In genomic region chr14:8450342-8450741, GRCm38 (mm10) we compare ENCODE assay signal across 24 mouse cellular contexts.
DNase-seq lines count a peak whose midpoint lies in the region; ATAC-seq and TF ChIP-seq lines count a peak whose summit lies in the region.
"Had no signal": no experiment of that assay in that cellular context is flagged by ENCODE, and none has a peak within 500 bp of the region (broad histone marks: within the 10 kb centered on the region; RNA-seq: fewer than 3 reads in every experiment).

No protein-coding gene starts in this region.

- H3K4me1 ChIP-seq in liver, embryonic 11.5 days (replicated peaks; ENCODE audit: control insufficient read depth, insufficient read depth, low read length), result peaks cover 5% of the 10 kb centered on the region; the same call in 1 of the 2 replicates
- no peaks in the 10 kb centered on the region for H3K4me1 ChIP-seq in liver, postnatal 0 days (ENCODE audit: insufficient read depth)
- peaks cover 25% of the 10 kb centered on the region for H3K4me1 ChIP-seq in liver, embryonic 13.5 days (replicated peaks)
- H3K4me1 ChIP-seq in liver, embryonic 15.5 days (replicated peaks), result peaks cover 9% of the 10 kb centered on the region; the same call in 1 of the 2 replicates
- H3K4me1 ChIP-seq: embryonic facial prominence, embryonic 10.5 days; embryonic facial prominence, embryonic 12.5 days; forebrain, embryonic 13.5 days; forebrain, embryonic 15.5 days had no signal

- no peaks in the 10 kb centered on the region for H3K27me3 ChIP-seq in liver, embryonic 11.5 days (replicated peaks; ENCODE audit: control insufficient read depth, insufficient read depth, low read length)
- H3K27me3 ChIP-seq in liver, postnatal 0 days (ENCODE audit: insufficient read depth, low read length), result no peaks in the 10 kb centered on the region
- no peaks in the 10 kb centered on the region for H3K27me3 ChIP-seq in liver, embryonic 13.5 days
- H3K27me3 ChIP-seq in liver, embryonic 15.5 days, result no peaks in the 10 kb centered on the region
- H3K27me3 ChIP-seq: CH12.LX; embryonic facial prominence, embryonic 12.5 days; forebrain, embryonic 13.5 days; forebrain, embryonic 15.5 days; Patski had no signal

- H3K9ac ChIP-seq in liver, embryonic 11.5 days (ENCODE audit: low read depth, low read length), result no peak overlapping the region
- no peak overlapping the region for H3K9ac ChIP-seq in liver, postnatal 0 days (replicated peaks)
- no peak overlapping the region for H3K9ac ChIP-seq in liver, embryonic 13.5 days
- no peak overlapping the region for H3K9ac ChIP-seq in liver, embryonic 15.5 days
- H3K9ac ChIP-seq: embryonic facial prominence, embryonic 12.5 days; forebrain, embryonic 13.5 days; forebrain, embryonic 15.5 days; forebrain, postnatal 0 days had no signal

- no peak overlapping the region for H3K4me3 ChIP-seq in liver, embryonic 11.5 days (ENCODE audit: low read depth, low read length)
- H3K4me3 ChIP-seq in liver, postnatal 0 days (ENCODE audit: low read depth, low read length), result no peak overlapping the region
- H3K4me3 ChIP-seq in liver, embryonic 13.5 days (replicated peaks), result no peak overlapping the region
- H3K4me3 ChIP-seq in liver, embryonic 15.5 days (replicated peaks), result no peak overlapping the region
- H3K4me3 ChIP-seq: embryonic facial prominence, embryonic 10.5 days; embryonic facial prominence, embryonic 12.5 days; forebrain, embryonic 13.5 days; forebrain, embryonic 15.5 days had no signal

- ATAC-seq in liver, embryonic 11.5 days (replicated peaks; ENCODE audit: low FRiP score), result peak; percentile 70
- ATAC-seq in liver, postnatal 0 days, result no peak
- peak; percentile 66 for ATAC-seq in liver, embryonic 13.5 days (ENCODE audit: low read depth)
- ATAC-seq in liver, embryonic 15.5 days (ENCODE audit: insufficient read depth), result peak; percentile 56; the same call in 1 of the 2 replicates
- ATAC-seq in activated CD4-positive, CD25-positive, alpha-beta regulatory T cell, adult 4 months, result no peak
- ATAC-seq: CD4-positive, CD25-positive, alpha-beta regulatory T cell, adult 4 months; forebrain, embryonic 13.5 days; forebrain, embryonic 15.5 days; forebrain, postnatal 0 days; Patski had no signal

- no peak overlapping the region for H3K4me2 ChIP-seq in liver, embryonic 11.5 days
- no peak overlapping the region for H3K4me2 ChIP-seq in liver, postnatal 0 days (ENCODE audit: low read depth, low read length)
- H3K4me2 ChIP-seq in liver, embryonic 13.5 days, result no peak overlapping the region
- no peak overlapping the region for H3K4me2 ChIP-seq in liver, embryonic 15.5 days
- H3K4me2 ChIP-seq: embryonic facial prominence, embryonic 12.5 days; forebrain, embryonic 13.5 days; forebrain, embryonic 15.5 days had no signal

- 81% methylated on average over 6 of the region's 6 CpGs for WGBS in liver, embryonic 11.5 days
- 77% methylated on average over 6 of the region's 6 CpGs for WGBS in liver, postnatal 0 days (ENCODE audit: insufficient replicate concordance)
- WGBS in liver, embryonic 13.5 days (ENCODE audit: insufficient replicate concordance), result 51% methylated on average over 6 of the region's 6 CpGs
- 47% methylated on average over 6 of the region's 6 CpGs for WGBS in liver, embryonic 15.5 days (ENCODE audit: insufficient replicate concordance)

- H3K9me3 ChIP-seq in liver, embryonic 11.5 days (ENCODE audit: control insufficient read depth, low read length), result no peaks in the 10 kb centered on the region
- no peaks in the 10 kb centered on the region for H3K9me3 ChIP-seq in liver, postnatal 0 days (ENCODE audit: low read length)
- H3K9me3 ChIP-seq in liver, embryonic 13.5 days (replicated peaks), result no peaks in the 10 kb centered on the region
- H3K9me3 ChIP-seq in liver, embryonic 15.5 days (replicated peaks), result no peaks in the 10 kb centered on the region
- H3K9me3 ChIP-seq: embryonic facial prominence, embryonic 10.5 days; embryonic facial prominence, embryonic 12.5 days; forebrain, embryonic 13.5 days; forebrain, embryonic 15.5 days; G1E had no signal

- no peak for TF ChIP-seq EP300 in liver, postnatal 0 days (IDR thresholded peaks at IDR 0.05; ENCODE audit: low read depth)

- no peaks in the 10 kb centered on the region for H3K36me3 ChIP-seq in liver, embryonic 11.5 days (ENCODE audit: control insufficient read depth, insufficient read depth, low read length)
- no peaks in the 10 kb centered on the region for H3K36me3 ChIP-seq in liver, postnatal 0 days (replicated peaks; ENCODE audit: insufficient read depth, low read length)
- no peaks in the 10 kb centered on the region for H3K36me3 ChIP-seq in liver, embryonic 13.5 days
- H3K36me3 ChIP-seq in liver, embryonic 15.5 days (replicated peaks), result no peaks in the 10 kb centered on the region
- H3K36me3 ChIP-seq: embryonic facial prominence, embryonic 10.5 days; embryonic facial prominence, embryonic 12.5 days; forebrain, embryonic 15.5 days; G1E had no signal

- H3K27ac ChIP-seq in liver, embryonic 11.5 days (ENCODE audit: low read depth, low read length), result 0 out of 2 replicates have a peak overlapping the region, but pooled peaks have one; percentile 8
- H3K27ac ChIP-seq in liver, postnatal 0 days (ENCODE audit: low read depth), result no peak overlapping the region
- no peak overlapping the region for H3K27ac ChIP-seq in liver, embryonic 13.5 days
- no peak overlapping the region for H3K27ac ChIP-seq in liver, embryonic 15.5 days (replicated peaks)
- H3K27ac ChIP-seq: embryonic facial prominence, embryonic 10.5 days; embryonic facial prominence, embryonic 12.5 days; forebrain, embryonic 13.5 days; forebrain, embryonic 15.5 days had no signal

- no peak for DNase-seq in liver, embryonic 11.5 days (ENCODE audit: low spot score)
- DNase-seq in liver, postnatal 0 days, result no peak
- no peak for DNase-seq in liver, embryonic 13.5 days
- DNase-seq in yolk sac, embryonic 10.5 days (ENCODE audit: low spot score), result no peak
- DNase-seq: adrenal gland, adult 2 months; adrenal gland, postnatal 10 days; adrenal gland, postnatal 36 days; B cell, adult 2 months; cerebellum, adult 11-12 months; cerebellum, adult 2 months; cerebellum, adult 9-10 months; cerebellum, postnatal 10 days; cerebellum, postnatal 25 days; forebrain, postnatal 0 days had no signal

- TF ChIP-seq CTCF in liver, postnatal 0 days (IDR thresholded peaks at IDR 0.05; ENCODE audit: low read depth), result no peak

Comparison
In these comparisons a context has a peak if more than half of its experiments do, and no peak if none do; other contexts are left out.
1. ATAC-seq: peak in liver, embryonic 11.5 days (single experiment), liver, embryonic 13.5 days (single experiment) and liver, embryonic 15.5 days (single experiment); none in liver, postnatal 0 days (single experiment) and activated CD4-positive, CD25-positive, alpha-beta regulatory T cell, adult 4 months (single experiment).